Mouse (Mus musculus) embryo, embryonic 9.5 days (tissue): ENCODE measurements at regions not wholly inside any gene's neighbourhood (a gene's known extent, or its start where the extent isn't known, plus 50 kb on each side); places are given as distances from the start of the nearest gene placed in this dataset.
A peak's percentile ranks its signal among the peaks of the same experiment; 100 is the strongest.
"Not testable (repeated sequence)": the region's sequence is repeated elsewhere in the genome, so short reads cannot be mapped to it uniquely, and the experiment has no call there.

Experiments used
- DNase-seq: peaks from one replicate; pipeline ENCODE4 v3.0.0-alpha.2; 2017; ENCODE audit errors: extremely low spot score

- peak; percentile 19 for DNase-seq
Measured at GRCm38 (mm10) chr12:77058596-77059190, 96.7 kb upstream of the Max start.

DNA sequence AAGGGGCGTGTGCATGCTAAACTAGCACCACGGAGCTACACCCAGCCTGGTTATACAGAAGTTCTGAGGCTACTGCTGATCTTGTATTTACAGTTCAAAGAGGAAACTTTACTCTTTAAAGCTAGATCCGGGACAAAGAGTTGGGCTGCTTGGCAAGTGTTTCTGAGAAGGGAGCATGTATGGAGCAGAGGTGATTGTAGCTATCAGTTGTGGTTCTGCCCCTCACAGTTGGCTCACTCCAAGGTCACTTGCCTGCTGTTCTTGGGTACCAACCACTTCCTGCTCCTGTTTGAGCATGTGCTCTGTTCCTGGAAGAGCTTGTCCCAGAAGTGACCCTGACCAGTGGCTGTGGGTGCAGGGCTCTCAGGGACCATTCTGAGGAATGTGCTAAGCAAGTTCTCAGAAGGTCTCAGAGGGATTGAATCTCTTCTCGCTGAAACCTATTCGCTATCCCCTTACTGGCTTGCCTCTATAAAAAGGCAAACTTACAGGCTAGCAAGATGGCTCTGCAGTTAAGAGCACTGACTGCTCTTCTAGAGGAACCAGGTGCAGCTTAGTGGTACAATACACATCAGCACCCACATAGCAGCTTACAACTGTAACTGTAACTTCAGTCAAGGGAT, 94.9 kb upstream of the Max start:
- DNase-seq: no peak

DNA sequence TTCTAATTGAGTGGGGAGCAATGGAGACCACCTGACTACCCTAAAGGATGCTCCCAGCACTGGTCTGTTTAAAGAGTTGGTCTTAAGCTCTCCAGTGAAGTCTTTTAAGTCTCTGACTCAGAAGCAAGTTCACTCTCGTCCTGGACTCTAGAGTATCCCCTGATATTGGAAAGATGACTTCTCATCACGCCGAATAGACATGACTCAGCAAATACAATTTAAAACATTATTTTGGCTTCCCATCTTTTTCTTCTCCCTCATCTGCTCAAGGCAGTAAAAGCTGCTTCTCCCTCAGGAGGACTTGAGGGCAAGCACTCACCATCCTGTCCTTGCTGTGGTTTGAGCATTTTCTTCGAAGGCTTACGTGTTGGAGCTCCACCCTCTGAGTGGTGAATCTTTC, 92.7 kb upstream of the Max start:
- DNase-seq: no peak

DNA sequence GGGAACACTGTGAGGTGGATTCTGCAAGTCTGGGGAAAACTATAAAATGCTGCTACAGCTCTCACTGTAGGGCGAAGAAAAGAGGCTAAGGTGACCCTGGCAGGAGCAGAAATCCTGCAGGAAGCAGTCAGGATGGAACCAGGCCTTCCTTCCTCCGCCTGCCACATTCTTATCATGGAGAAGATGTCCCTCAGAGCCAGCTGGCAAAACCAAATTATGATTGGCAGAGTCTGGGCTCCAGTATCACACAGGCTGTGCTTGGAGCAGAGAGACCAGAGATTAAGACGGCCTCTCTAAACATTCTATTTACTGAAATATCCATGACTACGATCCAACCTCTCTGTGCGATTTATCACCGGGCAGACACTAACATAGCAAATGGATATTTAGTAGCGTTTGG, 92.2 kb upstream of the Max start:
- DNase-seq: no peak

GRCm38 (mm10) chr12:77052853-77053252, 90.9 kb upstream of the Max start:
- peak; percentile 48 for DNase-seq

DNA sequence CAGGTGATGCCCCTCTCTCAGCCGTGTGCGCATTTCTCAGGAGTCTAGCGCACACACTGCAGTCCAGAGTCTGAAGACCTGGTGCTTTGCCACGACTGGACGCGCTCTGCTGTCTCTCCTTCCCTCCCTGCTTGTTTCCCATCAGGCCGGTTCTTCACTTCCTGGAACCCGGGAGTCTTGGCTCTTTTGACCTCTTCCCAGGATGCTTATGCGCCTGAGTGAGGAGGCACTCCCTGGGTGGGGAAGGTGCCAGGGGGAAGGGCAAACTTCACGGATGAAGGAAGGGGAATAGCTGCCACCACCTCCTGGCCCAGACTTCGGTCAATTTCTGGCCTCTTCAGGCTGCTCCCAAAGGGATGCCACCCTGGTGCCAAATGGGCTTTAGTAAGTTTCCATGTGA, 86.4 kb upstream of the Max start:
- no peak for DNase-seq

DNA sequence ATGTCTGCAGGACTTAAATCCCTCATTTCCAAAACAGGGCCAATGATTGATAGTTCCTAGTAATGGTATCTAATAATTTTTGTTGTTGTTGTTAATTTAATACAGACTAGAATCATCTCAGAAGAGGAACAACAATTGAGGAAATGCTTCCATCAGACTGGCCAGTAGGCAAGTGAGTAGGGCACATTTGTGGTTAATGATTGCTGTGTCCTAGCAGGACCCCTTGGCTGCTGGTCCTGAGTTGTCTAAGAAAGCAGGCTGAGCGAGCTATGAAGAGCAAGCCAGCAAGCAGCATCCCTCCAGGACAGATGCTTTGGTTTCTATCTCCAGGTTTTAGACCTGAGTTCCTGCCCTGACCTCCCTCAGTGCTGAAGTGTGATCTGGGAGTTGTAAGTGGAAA, 85.3 kb upstream of the Max start:
- DNase-seq: no peak

DNA sequence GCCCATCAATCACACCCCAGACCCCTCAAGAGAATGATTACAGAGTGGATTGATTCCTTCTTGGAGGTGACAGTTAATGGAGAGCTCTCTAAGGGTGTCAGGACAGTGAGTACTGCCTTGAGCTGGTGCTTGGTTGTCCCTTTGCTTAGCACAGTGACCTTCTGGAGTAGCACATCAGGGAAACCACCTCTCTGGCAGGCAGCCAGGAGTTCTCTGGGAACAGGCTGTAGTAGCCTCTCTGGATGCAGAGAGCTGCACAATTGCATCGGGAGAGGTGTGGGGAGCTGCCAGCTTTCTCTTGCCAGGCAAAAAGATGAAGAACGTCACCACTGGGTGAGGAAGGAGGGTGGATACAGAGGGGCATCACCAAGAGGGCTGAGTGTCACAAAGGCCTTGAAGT, 84.0 kb upstream of the Max start:
- no peak for DNase-seq

DNA sequence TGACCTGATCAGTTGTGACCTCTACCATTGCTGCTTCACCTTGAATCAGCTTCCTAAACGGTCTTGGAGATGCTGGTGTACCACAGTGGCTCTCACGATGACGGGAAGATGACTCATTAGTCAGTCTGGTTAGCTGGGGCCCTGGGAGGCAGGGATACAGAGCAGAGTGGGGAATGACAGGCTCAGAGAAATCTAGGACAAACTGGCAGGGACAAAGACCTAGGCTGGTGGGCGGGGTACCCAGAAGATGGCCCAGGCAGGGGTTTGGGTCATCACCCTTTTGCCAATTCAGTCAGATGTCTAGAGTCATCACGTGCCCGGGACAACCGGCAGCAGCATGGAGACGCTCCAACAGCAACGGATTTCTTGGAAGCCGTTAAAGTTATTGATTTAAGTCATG, 83.4 kb upstream of the Max start:
- no peak for DNase-seq

- DNase-seq: no peak
Measured at GRCm38 (mm10) chr12:77042356-77042755, 80.4 kb upstream of the Max start.

GRCm38 (mm10) chr12:77041141-77041540, 79.1 kb upstream of the Max start:
- peak; percentile 64 for DNase-seq

GRCm38 (mm10) chr12:77039953-77040305, 77.9 kb upstream of the Max start:
- DNase-seq: no peak

GRCm38 (mm10) chr12:77039295-77039952, 77.4 kb upstream of the Max start:
- DNase-seq: no peak

- no peak for DNase-seq
Measured at GRCm38 (mm10) chr12:77035676-77036075, 73.7 kb upstream of the Max start.

GRCm38 (mm10) chr12:77031448-77031847, 69.4 kb upstream of the Max start:
- DNase-seq: no peak

- DNase-seq: no peak
Measured at GRCm38 (mm10) chr12:77025431-77025879, 63.5 kb upstream of the Max start.

GRCm38 (mm10) chr12:77022538-77022937, 60.5 kb upstream of the Max start:
- no peak for DNase-seq

GRCm38 (mm10) chr12:77021881-77022280, 59.9 kb upstream of the Max start:
- DNase-seq: no peak

- no peak for DNase-seq
Measured at GRCm38 (mm10) chr12:77019708-77020511, 57.9 kb upstream of the Max start.

DNA sequence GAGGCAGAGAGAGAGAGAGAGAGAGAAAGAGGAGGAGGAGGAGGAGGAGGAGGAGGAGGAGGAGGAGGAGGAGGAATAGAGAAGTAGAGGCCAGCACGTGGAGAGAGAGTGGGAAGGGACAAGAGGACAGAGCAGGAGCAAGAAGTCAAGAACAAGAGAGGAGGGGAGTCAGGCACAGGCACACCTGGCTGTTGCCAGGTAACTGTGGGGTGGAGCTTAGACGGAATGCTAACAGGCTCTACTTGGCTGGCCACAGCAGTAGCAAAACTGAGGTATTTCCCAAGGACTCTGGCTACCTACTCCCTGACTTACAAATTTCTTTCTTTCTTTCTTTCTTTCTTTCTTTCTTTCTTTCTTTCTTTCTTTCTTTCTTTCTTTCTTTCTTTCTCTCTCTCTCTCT, 57.1 kb upstream of the Max start:
- DNase-seq: not testable (repeated sequence)

- no peak for DNase-seq
Measured at GRCm38 (mm10) chr12:77018373-77018772, 56.4 kb upstream of the Max start.

- DNase-seq: no peak
Measured at GRCm38 (mm10) chr12:77014908-77015307, 52.9 kb upstream of the Max start.
